Mouse (Mus musculus) heart, embryonic 14.5 days (tissue): Measurements from ENCODE around the gene Atp8b5. TPM values are rescaled to one million over a fixed set of nuclear protein-coding genes. Genes with fewer than 3 reads are reported as not detected.
A peak's percentile ranks its signal among the peaks of the same experiment; 100 is the strongest.

Experiments
- ATAC-seq: fragments of 200-750 bp; cut with Nextera tagmentation; 2 replicates; pipeline ENCODE4 v1.8.0; 2017; ENCODE audit warnings: low read depth, moderate TSS enrichment; ENCODE audit not compliant: insufficient number of reproducible peaks, insufficient read depth, low FRiP score
- H3K27ac ChIP-seq, 2 experiments: fragments of 200-500 bp in 1 of 2; fragments of 300-500 bp in 1 of 2; sonication (generic) in 1 of 2; replicated peaks in 1 of 2; 2 replicates each; pipeline ENCODE4 v1.5.1; 2012 to 2014; ENCODE audit warnings: low read depth in 2 of 2, low read length in 2 of 2, control low read depth in 1 of 2, mild to moderate bottlenecking in 1 of 2, mixed read lengths in 1 of 2; ENCODE audit not compliant: control insufficient read depth in 1 of 2, insufficient read depth in 1 of 2
- H3K27me3 ChIP-seq: fragments of 300-500 bp; sonication (generic); 2 replicates; pipeline ENCODE4 v1.6.1; 2014; ENCODE audit warnings: mild to moderate bottlenecking, low read length, control low read depth; ENCODE audit not compliant: control insufficient read depth, insufficient read depth
- H3K36me3 ChIP-seq: fragments of 300-500 bp; sonication (generic); 2 replicates; pipeline ENCODE4 v1.6.1; 2014; ENCODE audit warnings: mild to moderate bottlenecking, control low read depth, low read length, mixed read lengths; ENCODE audit not compliant: control insufficient read depth, insufficient read depth
- H3K4me1 ChIP-seq, 2 experiments: fragments of 200-500 bp in 1 of 2; fragments of 300-500 bp in 1 of 2; sonication (generic) in 1 of 2; 2 replicates each; pipeline ENCODE4 v1.6.1; 2012 to 2014; ENCODE audit warnings: low read length in 2 of 2, control low read depth in 1 of 2, mixed read lengths in 1 of 2; ENCODE audit not compliant: control insufficient read depth in 2 of 2, insufficient read depth in 2 of 2
- H3K4me2 ChIP-seq: fragments of 300-500 bp; sonication (generic); 2 replicates; pipeline ENCODE4 v1.6.1; 2014; ENCODE audit warnings: mild to moderate bottlenecking, low read length
- H3K4me3 ChIP-seq, 2 experiments: fragments of 200-500 bp in 1 of 2; fragments of 300-500 bp in 1 of 2; sonication (generic) in 1 of 2; 2 replicates each; pipeline ENCODE4 v1.5.1; 2012 to 2014; ENCODE audit warnings: low read length in 2 of 2, mild to moderate bottlenecking in 2 of 2, control low read depth in 1 of 2, low read depth in 1 of 2, moderate library complexity in 1 of 2; ENCODE audit not compliant: control insufficient read depth in 1 of 2, insufficient read depth in 1 of 2
- H3K9ac ChIP-seq: fragments of 300-500 bp; sonication (generic); 2 replicates; pipeline ENCODE4 v1.6.1; 2014; ENCODE audit warnings: mild to moderate bottlenecking, low read length
- H3K9me3 ChIP-seq: fragments of 300-500 bp; sonication (generic); 2 replicates; pipeline ENCODE4 v1.6.1; 2016; ENCODE audit warnings: low read length, control low read depth; ENCODE audit not compliant: control insufficient read depth
- WGBS: fragments of 180-500 bp; shearing (Covaris S2); extraction: QIAGEN DNeasy Blood & Tissue Kit; methylation state at CpG from one replicate; pipeline ENCODE4 v1.1.7; 2014; 5-methylcytosine and 5-hydroxymethylcytosine counted together
- polyA plus RNA-seq: library from polyadenylated mRNA; unstranded; fragments of >200 nt; fragmentation: Nextera tagmentation; extraction: Ambion mirVana; gene quantifications from 2 replicates; pipeline ENCODE4 v1.2.1, GENCODE M21; 2014

Atp8b5 gene
- polyA plus RNA-seq, 1 experiment from 2014 or later: 0.20 TPM

DNA sequence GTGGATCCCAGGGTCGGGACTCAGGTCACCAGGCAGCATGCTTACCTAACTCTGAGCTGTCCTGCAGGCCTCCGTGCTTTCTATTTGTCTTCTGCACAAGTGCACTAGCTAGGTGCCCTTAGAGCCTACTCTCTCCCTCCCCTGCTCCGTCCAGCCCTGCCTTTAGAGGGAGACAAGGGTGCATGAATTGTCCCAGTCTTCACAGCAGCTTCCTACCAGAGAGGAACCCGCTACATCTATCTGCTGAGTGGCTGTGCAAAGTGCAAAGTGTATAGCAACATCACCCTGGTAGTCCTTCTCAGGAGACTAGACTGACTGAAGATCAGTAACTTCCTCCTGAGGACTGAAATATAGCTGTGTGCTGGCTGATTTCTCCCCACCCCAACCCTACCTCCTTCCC, 105.2 kb downstream of the Atp8b5 start:
- Histone ChIP-seq H3K9me3 (no peaks in the 10 kb centered on the region), H3K4me1 (no peaks in the 10 kb centered on the region), H3K4me2 (no peak overlapping the region), H3K27ac (no peak overlapping the region), H3K4me3 (no peak overlapping the region), H3K9ac (no peak overlapping the region), H3K36me3 (no peaks in the 10 kb centered on the region), H3K27me3 (no peaks in the 10 kb centered on the region)
- WGBS: 58% methylated on average over 4 of the region's 4 CpGs
- ATAC-seq: no peak

DNA sequence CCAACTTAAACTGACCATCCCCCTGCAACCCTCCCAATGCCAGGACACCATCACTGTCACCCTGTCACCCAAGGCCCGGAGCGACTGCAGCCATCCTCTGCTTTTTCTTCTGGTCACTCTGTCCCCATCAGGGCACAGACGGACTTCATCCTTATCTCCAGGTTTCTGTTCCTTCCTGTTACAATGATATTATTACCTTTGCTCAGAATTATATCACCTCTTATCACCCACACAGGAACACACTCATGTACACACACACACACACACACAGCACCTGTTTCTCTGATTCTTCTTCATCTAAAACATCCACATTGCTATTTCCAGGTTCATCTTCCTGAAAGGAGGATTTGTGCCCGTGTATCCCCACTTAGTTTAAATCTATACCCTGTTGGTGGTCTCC, 107.3 kb downstream of the Atp8b5 start:
- no peak overlapping the region for H3K4me3 ChIP-seq
- no peaks in the 10 kb centered on the region for H3K9me3 ChIP-seq
- ATAC-seq: no peak
- H3K9ac ChIP-seq: no peak overlapping the region
- no peak overlapping the region for H3K27ac ChIP-seq
- no peaks in the 10 kb centered on the region for H3K36me3 ChIP-seq
- 49% methylated on average over 4 of the region's 4 CpGs for WGBS
- no peaks in the 10 kb centered on the region for H3K4me1 ChIP-seq
- no peaks in the 10 kb centered on the region for H3K27me3 ChIP-seq
- H3K4me2 ChIP-seq: no peak overlapping the region

DNA sequence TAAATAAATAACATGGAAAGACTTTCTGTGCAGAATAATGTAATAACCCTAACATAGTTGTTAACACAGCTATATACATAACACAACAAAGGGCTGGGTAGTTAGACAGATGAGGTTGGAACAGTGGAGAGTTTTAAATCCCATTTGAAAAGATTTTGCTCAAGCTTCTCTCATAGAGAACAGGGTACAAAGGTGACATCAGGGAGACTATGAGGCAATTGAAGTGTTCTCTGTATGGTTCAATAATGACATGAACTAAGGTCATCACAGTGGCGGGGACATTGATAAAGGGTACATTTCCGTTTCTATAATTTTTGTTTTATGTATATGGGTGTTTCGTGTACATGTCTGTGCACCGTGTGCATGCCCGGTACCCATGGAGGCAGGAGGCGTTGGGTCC, 112.6 kb downstream of the Atp8b5 start:
- Histone ChIP-seq H3K9me3 (no peaks in the 10 kb centered on the region), H3K27ac (no peak overlapping the region), H3K36me3 (no peaks in the 10 kb centered on the region), H3K4me3 (no peak overlapping the region), H3K4me1 (peaks cover 8 to 19% of the 10 kb centered on the region in 2 experiments; a peak in 3 of 4 replicates), H3K27me3 (no peaks in the 10 kb centered on the region), H3K9ac (no peak overlapping the region), H3K4me2 (no peak overlapping the region)
- WGBS: 89% methylated on average over 6 of the region's 6 CpGs
- ATAC-seq: no peak

DNA sequence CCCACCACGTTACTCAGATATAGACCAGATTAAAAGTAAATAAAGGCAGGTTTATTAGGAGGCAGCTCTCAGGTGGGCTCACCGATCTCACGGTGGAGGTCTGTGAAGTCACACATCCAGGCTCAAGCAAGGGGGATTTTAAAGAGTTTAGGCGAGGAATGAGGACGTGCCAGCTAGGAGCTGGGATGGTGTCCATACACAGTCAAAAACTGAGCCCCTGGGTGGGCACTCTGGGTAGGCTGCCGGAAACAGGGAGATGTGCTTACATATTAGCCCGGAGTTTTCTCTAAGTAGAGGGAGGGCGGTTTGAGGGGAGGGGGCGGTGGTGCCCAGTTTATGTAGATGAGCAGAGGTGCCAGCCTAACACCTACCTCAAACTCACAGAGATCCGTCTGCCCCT, 114.0 kb downstream of the Atp8b5 start:
- 54% methylated on average over 10 of the region's 10 CpGs for WGBS
- no peak for ATAC-seq
- Histone ChIP-seq H3K4me1 (peaks cover 8 to 19% of the 10 kb centered on the region in 2 experiments; a peak in 3 of 4 replicates), H3K4me2 (peak overlapping the region; percentile 93), H3K9me3 (no peaks in the 10 kb centered on the region), H3K9ac (peak overlapping the region; percentile 92), H3K27me3 (no peaks in the 10 kb centered on the region), H3K27ac (no peak overlapping the region), H3K36me3 (no peaks in the 10 kb centered on the region), H3K4me3 (peak overlapping the region; percentile 76 to 99)

DNA sequence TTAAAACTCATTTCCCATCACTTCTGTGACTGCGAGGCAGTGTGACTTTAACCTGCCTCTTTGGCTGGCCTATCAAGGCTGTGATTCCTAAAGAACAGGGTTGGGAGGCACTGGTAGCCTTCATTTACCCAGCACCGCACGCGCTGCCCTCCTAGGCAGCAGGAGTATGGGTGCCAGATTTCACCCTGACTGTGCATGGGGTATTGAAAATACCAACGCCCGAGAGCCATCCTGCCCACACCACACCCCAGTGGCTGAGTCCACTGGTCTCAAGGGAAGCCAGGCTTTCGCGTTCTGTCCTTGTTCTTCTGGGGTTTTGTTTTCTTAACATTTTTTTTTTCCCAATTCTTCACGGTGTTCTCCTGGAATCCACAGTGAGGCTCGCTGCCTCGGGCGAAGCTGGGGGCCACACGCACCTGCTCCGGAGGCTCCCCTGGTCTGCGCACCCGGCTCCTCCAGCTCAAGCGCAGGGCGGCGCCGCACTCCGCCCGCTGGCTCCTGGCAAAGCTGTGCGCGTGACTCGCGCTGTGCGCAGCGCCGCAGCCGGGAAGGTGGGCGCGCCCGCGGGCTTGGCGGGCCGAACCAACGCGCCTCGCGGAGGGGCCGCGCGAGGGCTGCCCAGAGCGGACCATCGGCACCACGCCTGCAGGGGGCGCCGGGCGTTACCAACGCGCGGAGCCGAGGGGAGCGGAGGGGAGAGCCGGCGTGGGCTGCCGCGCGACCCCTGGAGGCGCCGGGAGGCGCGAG, 114.6 kb downstream of the Atp8b5 start, which contains the start of gene Rusc2:
TSS of gene Rusc2 (plus strand) at position 572 of the 747 bp plus-strand sequence.
- Histone ChIP-seq H3K36me3 (no peaks in the 10 kb centered on the region), H3K4me1 (peaks cover 8 to 19% of the 10 kb centered on the region in 2 experiments; a peak in 3 of 4 replicates), H3K27me3 (no peaks in the 10 kb centered on the region), H3K4me3 (peak within 1 kb of the TSS; percentile 76 to 99), H3K27ac (peak within 1 kb of the TSS; percentile 74 to 80), H3K9ac (peak within 1 kb of the TSS; percentile 92), H3K4me2 (peak within 1 kb of the TSS; percentile 93), H3K9me3 (no peaks in the 10 kb centered on the region)
- peak; percentile 91 for ATAC-seq
- under 1% methylated on average over 63 of the region's 63 CpGs for WGBS

DNA sequence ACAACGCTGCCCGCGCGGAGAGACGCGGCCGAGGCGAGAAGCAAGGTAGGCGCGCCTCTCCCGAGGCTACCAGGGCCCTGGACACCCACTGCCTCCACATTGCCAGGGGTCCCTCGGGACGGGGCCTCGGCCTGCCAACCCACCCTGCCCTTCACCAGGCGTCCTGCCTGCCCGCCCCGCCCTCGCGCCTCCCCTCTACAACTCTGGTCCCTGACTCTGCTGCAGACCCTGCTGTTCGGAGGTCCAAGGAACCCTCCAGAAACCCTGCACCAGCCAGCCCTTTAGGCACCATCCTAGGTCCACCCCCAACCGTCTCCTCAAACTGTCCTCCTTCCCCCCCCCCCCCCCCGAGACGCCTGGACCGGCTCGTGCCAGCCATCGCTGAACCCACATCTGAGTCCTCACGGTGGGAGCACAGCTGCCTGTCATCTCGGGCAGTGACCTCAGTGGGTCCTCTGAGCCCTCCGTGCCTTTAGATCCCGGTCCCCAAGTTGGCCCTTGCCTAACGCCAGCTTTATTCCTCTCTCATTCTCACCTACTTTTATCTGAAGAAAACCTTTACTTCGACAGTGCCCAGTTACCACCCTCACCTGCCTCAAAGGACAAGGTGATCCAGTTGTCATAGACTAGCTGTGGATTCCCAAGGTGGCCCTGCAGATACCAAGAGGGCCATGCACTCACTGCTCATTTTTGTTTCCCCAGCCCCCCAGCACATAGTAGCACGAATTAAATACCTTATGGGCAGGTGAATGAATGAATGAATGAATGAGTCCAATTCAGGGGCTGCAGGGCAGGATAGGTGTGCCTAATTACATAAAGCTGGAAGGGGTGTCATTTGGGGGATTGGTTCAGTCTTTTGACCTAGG, 115.4 kb downstream of the Atp8b5 start:
- Histone ChIP-seq H3K36me3 (no peaks in the 10 kb centered on the region), H3K4me2 (peak overlapping the region; percentile 93), H3K4me3 (peak overlapping the region; percentile 76 to 99), H3K27me3 (no peaks in the 10 kb centered on the region), H3K4me1 (peaks cover 8 to 19% of the 10 kb centered on the region in 2 experiments; a peak in 3 of 4 replicates), H3K27ac (peak overlapping the region; percentile 74 to 80), H3K9ac (peak overlapping the region; percentile 92), H3K9me3 (no peaks in the 10 kb centered on the region)
- WGBS: 6% methylated on average over 24 of the region's 33 CpGs
- ATAC-seq: peak; percentile 32; the same call in 1 of the 2 replicates

DNA sequence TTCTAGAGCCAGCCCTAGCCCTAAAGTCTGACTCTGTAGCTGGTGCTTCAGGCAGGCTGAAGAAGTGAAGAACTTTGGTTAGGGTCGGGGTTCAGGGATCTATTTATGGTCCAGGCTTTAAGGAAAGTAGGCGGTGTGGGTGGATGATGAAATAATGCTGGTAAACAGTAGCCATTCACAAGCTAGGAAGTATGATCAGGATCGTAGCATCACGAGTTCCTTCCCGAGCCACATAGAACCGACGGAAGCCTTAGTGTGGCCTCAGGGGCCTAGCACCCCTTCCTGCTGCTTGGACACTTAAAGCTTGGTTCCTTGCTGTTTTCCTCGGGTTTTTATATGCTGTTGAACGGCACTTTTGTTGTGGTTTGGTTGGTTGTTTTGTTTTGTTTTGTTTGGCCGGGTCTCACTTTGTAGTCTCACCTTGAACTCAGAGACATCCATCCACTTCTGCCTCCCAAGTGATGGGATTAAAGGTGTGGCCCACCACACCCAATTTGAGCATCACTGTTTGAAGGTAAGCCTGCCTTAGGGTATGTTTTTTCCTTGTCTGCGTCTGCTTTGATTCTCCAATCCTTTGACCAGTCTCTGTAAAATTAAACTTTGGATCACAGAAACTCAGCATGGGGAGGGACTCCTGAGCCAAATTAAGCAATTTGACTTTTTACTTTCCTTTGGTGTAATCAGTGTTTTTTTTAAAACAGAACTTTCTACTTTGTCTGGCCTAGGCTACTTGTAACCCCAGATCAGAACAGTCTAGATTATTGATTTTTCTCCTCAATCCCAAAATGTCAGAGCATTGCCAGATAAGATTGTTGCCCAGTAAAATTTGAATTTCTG, 116.5 kb downstream of the Atp8b5 start:
- Histone ChIP-seq H3K4me2 (peak overlapping the region; percentile 93), H3K36me3 (0 out of 2 replicates have a peak, but pooled peaks cover 3% of the 10 kb centered on the region), H3K4me3 (peak overlapping the region in 1 of 2 experiments; percentile 76; a peak in 1 of 4 replicates), H3K27ac (peak overlapping the region in 1 of 2 experiments; percentile 74; a peak in 1 of 4 replicates), H3K9ac (peak overlapping the region; percentile 10; the same call in 1 of the 2 replicates), H3K4me1 (peaks cover 8 to 19% of the 10 kb centered on the region in 2 experiments; a peak in 3 of 4 replicates), H3K27me3 (no peaks in the 10 kb centered on the region), H3K9me3 (no peaks in the 10 kb centered on the region)
- no peak for ATAC-seq
- 64% methylated on average over 11 of the region's 11 CpGs for WGBS
